Mouse (Mus musculus): ENCODE measurements around the gene Hist2h2bb. TPM values are rescaled to one million over a fixed set of nuclear protein-coding genes. Genes with fewer than 3 reads are reported as not detected.

Hist2h2bb gene
- polyA plus RNA-seq, 2 experiments: 16.9 to 24.5 TPM

- ATAC-seq (ENCODE audit: insufficient read depth): peak; percentile 70
- under 1% methylated on average over 19 of the region's 19 CpGs for WGBS (ENCODE audit: insufficient replicate concordance)
These were observed 7.2 kb upstream of the Hist2h2bb start for GRCm38 (mm10) chr3:96262216-96262875.

GRCm38 (mm10) chr3:96262979-96263550 lies 6.5 kb upstream of the Hist2h2bb start, which contains the start of gene Hist2h4:
Hist2h4 (minus strand) TSS chr3:96263311.
- Histone ChIP-seq H3K36me3 (replicated peaks; ENCODE audit: control insufficient read depth, insufficient read depth, low read depth) (no peaks in the 10 kb centered on the region), H3K9me3 (ENCODE audit: control insufficient read depth, low read length) (no peaks in the 10 kb centered on the region), H3K4me3 (ENCODE audit: insufficient read depth in 1 of 2, low read depth in 2 of 2, low read length in 2 of 2) (peak within 1 kb of the TSS; percentile 54 to 63), H3K9ac (replicated peaks) (peak within 1 kb of the TSS; percentile 100), H3K27ac (peak within 1 kb of the TSS; percentile 100), H3K4me1 (replicated peaks; ENCODE audit: control insufficient read depth in 2 of 2, insufficient read depth in 2 of 2, low read length in 1 of 2) (peaks cover 36 to 42% of the 10 kb centered on the region in 2 experiments), H3K27me3 (ENCODE audit: control insufficient read depth, insufficient read depth, low read length) (no peaks in the 10 kb centered on the region), H3K4me2 (ENCODE audit: low read depth) (peak within 1 kb of the TSS; percentile 86)
- ATAC-seq (ENCODE audit: insufficient read depth) (peak; percentile 87), DNase-seq (ENCODE audit: low read depth in 3 of 3, low spot score in 3 of 3) (peak; percentile 94 to 95 (median 95))
- TF ChIP-seq CTCF (IDR thresholded peaks at IDR 0.05; ENCODE audit: low read depth): peak; percentile 47; the same call in 1 of the 2 replicates
- TF ChIP-seq EP300 (IDR thresholded peaks at IDR 0.05; ENCODE audit: low read depth): peak; percentile 93
- under 1% methylated on average over 40 of the region's 40 CpGs for WGBS (ENCODE audit: insufficient replicate concordance)

More at GRCm38 (mm10) chr3:96262216-96262875, 7.2 kb upstream of the Hist2h2bb start:
- Histone ChIP-seq H3K9me3 (ENCODE audit: control insufficient read depth, low read length) (no peaks in the 10 kb centered on the region), H3K9ac (replicated peaks) (peak overlapping the region; percentile 100), H3K27ac (peak overlapping the region; percentile 100), H3K4me1 (replicated peaks; ENCODE audit: control insufficient read depth in 2 of 2, insufficient read depth in 2 of 2, low read length in 1 of 2) (peaks cover 29 to 36% of the 10 kb centered on the region in 2 experiments), H3K4me2 (ENCODE audit: low read depth) (peak overlapping the region; percentile 86), H3K27me3 (ENCODE audit: control insufficient read depth, insufficient read depth, low read length) (no peaks in the 10 kb centered on the region), H3K4me3 (ENCODE audit: insufficient read depth in 1 of 2, low read depth in 2 of 2, low read length in 2 of 2) (peak overlapping the region; percentile 54 to 63), H3K36me3 (replicated peaks; ENCODE audit: control insufficient read depth, insufficient read depth, low read depth) (no peaks in the 10 kb centered on the region)
- DNase-seq (ENCODE audit: low read depth in 3 of 3, low spot score in 3 of 3): peak; percentile 85 to 88 (median 87)
- TF ChIP-seq EP300 (IDR thresholded peaks at IDR 0.05; ENCODE audit: low read depth) (no peak), CTCF (IDR thresholded peaks at IDR 0.05; ENCODE audit: low read depth) (no peak)

GRCm38 (mm10) chr3:96263558-96264403 lies 5.8 kb upstream of the Hist2h2bb start:
- peaks cover 37 to 44% of the 10 kb centered on the region in 2 experiments for H3K4me1 ChIP-seq (replicated peaks; ENCODE audit: control insufficient read depth in 2 of 2, insufficient read depth in 2 of 2, low read length in 1 of 2)
- ATAC-seq (ENCODE audit: insufficient read depth) (no peak), DNase-seq (ENCODE audit: low read depth in 3 of 3, low spot score in 3 of 3) (no peak)
- H3K9me3 ChIP-seq (ENCODE audit: control insufficient read depth, low read length): no peaks in the 10 kb centered on the region
- peak overlapping the region; percentile 86 for H3K4me2 ChIP-seq (ENCODE audit: low read depth)
- peak overlapping the region; percentile 100 for H3K27ac ChIP-seq
- H3K27me3 ChIP-seq (ENCODE audit: control insufficient read depth, insufficient read depth, low read length): no peaks in the 10 kb centered on the region
- H3K4me3 ChIP-seq (ENCODE audit: insufficient read depth in 1 of 2, low read depth in 2 of 2, low read length in 2 of 2): peak overlapping the region; percentile 54 to 63
- no peaks in the 10 kb centered on the region for H3K36me3 ChIP-seq (replicated peaks; ENCODE audit: control insufficient read depth, insufficient read depth, low read depth)
- peak overlapping the region; percentile 100 for H3K9ac ChIP-seq (replicated peaks)
- TF ChIP-seq CTCF (IDR thresholded peaks at IDR 0.05; ENCODE audit: low read depth) (0 out of 2 replicates have a peak, but pooled peaks have one; percentile 0), EP300 (IDR thresholded peaks at IDR 0.05; ENCODE audit: low read depth) (no peak)
- 4% methylated on average over 27 of the region's 27 CpGs for WGBS (ENCODE audit: insufficient replicate concordance)

- 63% methylated on average over 7 of the region's 7 CpGs for WGBS (ENCODE audit: insufficient replicate concordance)
- H3K27ac ChIP-seq: peak overlapping the region; percentile 100
- peak overlapping the region; percentile 100 for H3K9ac ChIP-seq (replicated peaks)
- H3K36me3 ChIP-seq (replicated peaks; ENCODE audit: control insufficient read depth, insufficient read depth, low read depth): no peaks in the 10 kb centered on the region
- peak overlapping the region; percentile 86 for H3K4me2 ChIP-seq (ENCODE audit: low read depth)
- H3K27me3 ChIP-seq (ENCODE audit: control insufficient read depth, insufficient read depth, low read length): no peaks in the 10 kb centered on the region
- H3K9me3 ChIP-seq (ENCODE audit: control insufficient read depth, low read length): no peaks in the 10 kb centered on the region
- no peak for DNase-seq (ENCODE audit: low read depth in 3 of 3, low spot score in 3 of 3)
- H3K4me1 ChIP-seq (replicated peaks; ENCODE audit: control insufficient read depth in 2 of 2, insufficient read depth in 2 of 2, low read length in 1 of 2): peaks cover 37 to 44% of the 10 kb centered on the region in 2 experiments
- H3K4me3 ChIP-seq (ENCODE audit: insufficient read depth in 1 of 2, low read depth in 2 of 2, low read length in 2 of 2): peak overlapping the region; percentile 54 to 63; a peak in 3 of 4 replicates
- ATAC-seq (ENCODE audit: insufficient read depth): no peak
- TF ChIP-seq CTCF (IDR thresholded peaks at IDR 0.05; ENCODE audit: low read depth) (no peak), EP300 (IDR thresholded peaks at IDR 0.05; ENCODE audit: low read depth) (no peak)
These were observed 5.1 kb upstream of the Hist2h2bb start for GRCm38 (mm10) chr3:96264404-96264949.
